Mouse (Mus musculus) brain, embryonic 14.5 days (tissue): ENCODE data around the gene Sv2c.

ENCODE experiments used
- CTCF ChIP-seq: fragments of 200-500 bp; IDR thresholded peaks from 2 replicates; pipeline ENCODE4 v1.5.1; 2012; ENCODE audit warnings: inconsistent platforms, mild to moderate bottlenecking, moderate library complexity, borderline replicate concordance; ENCODE audit not compliant: insufficient read depth, insufficient read length; ENCODE audit errors: extremely low read depth
- POLR2A ChIP-seq: fragments of 200-500 bp; IDR thresholded peaks from 2 replicates; pipeline ENCODE4 v1.6.1; 2012; ENCODE audit warnings: mild to moderate bottlenecking, inconsistent platforms, borderline replicate concordance; ENCODE audit not compliant: poor library complexity, insufficient read depth, insufficient read length, severe bottlenecking; ENCODE audit errors: extremely low read depth

DNA sequence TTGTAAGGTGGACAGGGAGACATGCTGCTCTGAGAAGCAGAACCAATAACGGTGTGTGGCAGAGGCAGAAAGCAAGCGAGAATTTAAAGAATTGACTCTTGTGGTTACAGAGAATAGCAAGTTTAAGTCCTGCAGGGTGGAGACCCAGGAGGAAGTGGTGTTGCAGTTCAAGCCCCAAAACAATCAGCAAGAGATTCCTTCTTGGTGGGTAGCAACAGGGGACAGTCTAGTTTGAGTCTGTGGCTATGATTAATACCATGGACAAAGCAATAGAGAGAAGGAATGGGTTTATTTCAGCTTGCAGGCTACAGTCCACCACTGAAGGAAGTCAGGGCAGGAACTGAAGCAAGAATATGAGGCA is 219.4 kb downstream of the Sv2c start:
- TF ChIP-seq CTCF: no peak
- no peak for TF ChIP-seq POLR2A
